23 mouse cellular contexts compared by ENCODE assay signal in genomic region chr2:58752891-58753290, GRCm38 (mm10).
DNase-seq lines count a peak whose midpoint lies in the region; TF ChIP-seq lines count a peak whose summit lies in the region.
"Had no signal": no experiment of that assay in that cellular context is flagged by ENCODE, and none has a peak within 500 bp of the region (broad histone marks: within the 10 kb centered on the region; RNA-seq: fewer than 3 reads in every experiment).

No protein-coding gene starts in this region.

- no peaks in the 10 kb centered on the region for H3K9me3 ChIP-seq in heart, embryonic 10.5 days
- H3K9me3 ChIP-seq: forebrain, embryonic 12.5 days; midbrain, embryonic 13.5 days; neural tube, embryonic 13.5 days had no signal

- H3K27ac ChIP-seq in heart, embryonic 10.5 days: 0 out of 2 replicates have a peak overlapping the region, but pooled peaks have one; percentile 29
- H3K27ac ChIP-seq: forebrain, embryonic 12.5 days; macrophage; midbrain, embryonic 13.5 days; neural tube, embryonic 13.5 days; stomach, postnatal 0 days had no signal

- intact Hi-C loops in heart, postnatal 25 days (cut with DNase I): no loop called here

- no peak for TF ChIP-seq CTCF in brain, embryonic 14.5 days (IDR thresholded peaks at IDR 0.05; ENCODE audit: borderline replicate concordance, extremely low read depth, insufficient read depth, insufficient read length)

- no peak for DNase-seq in heart, embryonic 10.5 days (ENCODE audit: low spot score)
- no peak for DNase-seq in heart, postnatal 25 days (ENCODE audit: low spot score)
- DNase-seq in kidney, adult 8-10 months: peak; percentile 54 to 64
- DNase-seq in kidney, postnatal 10 days: no peak
- DNase-seq in brain, embryonic 14.5 days (ENCODE audit: low read depth): peak; percentile 10
- peak; percentile 72 to 77 for DNase-seq in kidney, postnatal 36 days
- DNase-seq in adipocyte (ENCODE audit: low spot score): no peak
- DNase-seq: adrenal gland, adult 2 months; adrenal gland, postnatal 36 days; cerebellum, adult 2 months; cerebellum, postnatal 14 days; gastrocnemius, postnatal 36 days; heart, postnatal 14 days; lung, adult 18-20 months; right cerebral cortex, postnatal 4 days; thymus, adult 18-20 months; thymus, postnatal 25 days had no signal

- 27% methylated on average over 2 of the region's 2 CpGs for WGBS in heart, embryonic 10.5 days

- H3K4me3 ChIP-seq in heart, embryonic 10.5 days: no peak overlapping the region
- H3K4me3 ChIP-seq: erythroblast, embryonic 14.5 days; forebrain, embryonic 12.5 days; midbrain, embryonic 13.5 days; neural tube, embryonic 13.5 days had no signal

- H3K4me1 ChIP-seq in heart, embryonic 10.5 days: no peaks in the 10 kb centered on the region
- H3K4me1 ChIP-seq: forebrain, embryonic 12.5 days; midbrain, embryonic 13.5 days; neural tube, embryonic 13.5 days had no signal

- no peaks in the 10 kb centered on the region for H3K36me3 ChIP-seq in heart, embryonic 10.5 days
- H3K36me3 ChIP-seq: forebrain, embryonic 12.5 days; midbrain, embryonic 13.5 days; neural tube, embryonic 13.5 days had no signal

- H3K27me3 ChIP-seq in heart, embryonic 10.5 days (ENCODE audit: insufficient read depth, poor library complexity, severe bottlenecking): no peaks in the 10 kb centered on the region
- H3K27me3 ChIP-seq: forebrain, embryonic 12.5 days; midbrain, embryonic 13.5 days; neural tube, embryonic 13.5 days had no signal

- no peak for TF ChIP-seq POLR2A in brain, embryonic 14.5 days (IDR thresholded peaks at IDR 0.05; ENCODE audit: borderline replicate concordance, extremely low read depth, insufficient read depth, insufficient read length, poor library complexity, severe bottlenecking)

Comparison
In these comparisons a context has a peak if more than half of its experiments do, and no peak if none do; other contexts are left out.
1. DNase-seq: peak in kidney, adult 8-10 months (2 of 2), brain, embryonic 14.5 days (single experiment) and kidney, postnatal 36 days (2 of 2); none in heart, embryonic 10.5 days (single experiment), heart, postnatal 25 days (single experiment), kidney, postnatal 10 days (single experiment) and adipocyte (single experiment).